Mouse (Mus musculus) heart, embryonic 11.5 days (tissue): ENCODE results near the gene Baiap2. TPM values are rescaled to one million over a fixed set of nuclear protein-coding genes. Genes with fewer than 3 reads are reported as not detected.

ENCODE experiments used
- ATAC-seq: fragments of 200-750 bp; cut with Nextera tagmentation; replicated peaks from 2 replicates; pipeline ENCODE4 v1.8.0; 2017; ENCODE audit warnings: moderate library complexity; ENCODE audit not compliant: insufficient number of reproducible peaks, low FRiP score, low TSS enrichment
- H3K27ac ChIP-seq: fragments of 300-500 bp; sonication (generic); 2 replicates; pipeline ENCODE4 v1.5.1; 2014; ENCODE audit warnings: mild to moderate bottlenecking, low read depth, low read length
- H3K27me3 ChIP-seq: fragments of 300-500 bp; sonication (generic); 2 replicates; pipeline ENCODE4 v1.6.1; 2014; ENCODE audit warnings: mild to moderate bottlenecking, low read length, mixed read lengths; ENCODE audit not compliant: control insufficient read depth, insufficient read depth
- H3K36me3 ChIP-seq: fragments of 300-500 bp; sonication (generic); 2 replicates; pipeline ENCODE4 v1.6.1; 2014; ENCODE audit warnings: mild to moderate bottlenecking, low read length, moderate library complexity, mixed read lengths; ENCODE audit not compliant: control insufficient read depth, insufficient read depth
- H3K4me1 ChIP-seq: fragments of 300-500 bp; sonication (generic); 2 replicates; pipeline ENCODE4 v1.6.1; 2014; ENCODE audit warnings: low read length; ENCODE audit not compliant: control insufficient read depth, insufficient read depth
- H3K4me2 ChIP-seq: fragments of 300-500 bp; sonication (generic); 2 replicates; pipeline ENCODE4 v1.6.1; 2014; ENCODE audit warnings: mild to moderate bottlenecking, moderate library complexity
- H3K4me3 ChIP-seq: fragments of 300-500 bp; sonication (generic); 2 replicates; pipeline ENCODE4 v1.5.1; 2014; ENCODE audit warnings: low read depth, low read length
- H3K9ac ChIP-seq: fragments of 300-500 bp; sonication (generic); 2 replicates; pipeline ENCODE4 v1.6.1; 2014; ENCODE audit warnings: mild to moderate bottlenecking, low read depth, low read length, moderate library complexity
- H3K9me3 ChIP-seq: fragments of 300-500 bp; sonication (generic); replicated peaks from 2 replicates; pipeline ENCODE4 v1.6.1; 2016; ENCODE audit warnings: low read length; ENCODE audit not compliant: control insufficient read depth
- whole genome bisulfite sequencing: fragments of 180-500 bp; shearing (Covaris S2); extraction: QIAGEN DNeasy Blood & Tissue Kit; methylation state at CpG from one replicate; pipeline ENCODE4 v1.1.7; 2014; ENCODE audit not compliant: insufficient replicate concordance; 5-methylcytosine and 5-hydroxymethylcytosine counted together
- polyA plus RNA-seq: library from polyadenylated mRNA; unstranded; fragments of >200 nt; fragmentation: Nextera tagmentation; extraction: Ambion mirVana; gene quantifications from 2 replicates; pipeline ENCODE4 v1.2.1, GENCODE M21; 2014

Gene Baiap2
- polyA plus RNA-seq, 1 experiment from 2014 or later: 12.8 TPM

- peaks cover 39% of the 10 kb centered on the region for H3K4me1 ChIP-seq
- 47% methylated on average over 4 of the region's 4 CpGs for WGBS
- H3K4me3 ChIP-seq: no peak overlapping the region
- no peak overlapping the region for H3K27ac ChIP-seq
- ATAC-seq: no peak
- no peaks in the 10 kb centered on the region for H3K9me3 ChIP-seq
- H3K9ac ChIP-seq: no peak overlapping the region
- no peaks in the 10 kb centered on the region; the same call in 1 of the 2 replicates for H3K36me3 ChIP-seq
- no peak overlapping the region for H3K4me2 ChIP-seq
- H3K27me3 ChIP-seq: no peaks in the 10 kb centered on the region
Measured at GRCm38 (mm10) chr11:119954233-119954632, 11.7 kb downstream of the Baiap2 start.

GRCm38 (mm10) chr11:119954749-119955337, 12.3 kb downstream of the Baiap2 start:
- Histone ChIP-seq H3K27ac (0 out of 2 replicates have a peak overlapping the region, but pooled peaks have one; percentile 12), H3K4me2 (0 out of 2 replicates have a peak overlapping the region, but pooled peaks have one; percentile 11), H3K4me1 (peaks cover 39% of the 10 kb centered on the region), H3K4me3 (no peak overlapping the region), H3K27me3 (no peaks in the 10 kb centered on the region), H3K9ac (no peak overlapping the region), H3K36me3 (no peaks in the 10 kb centered on the region; the same call in 1 of the 2 replicates), H3K9me3 (no peaks in the 10 kb centered on the region)
- ATAC-seq: peak; percentile 44; the same call in 1 of the 2 replicates
- 58% methylated on average over 2 of the region's 2 CpGs for WGBS

GRCm38 (mm10) chr11:119955432-119955831, 12.9 kb downstream of the Baiap2 start:
- no peaks in the 10 kb centered on the region for H3K27me3 ChIP-seq
- no peak overlapping the region for H3K9ac ChIP-seq
- ATAC-seq: no peak
- WGBS: 39% methylated on average over 3 of the region's 3 CpGs
- H3K4me2 ChIP-seq: no peak overlapping the region
- peaks cover 39% of the 10 kb centered on the region for H3K4me1 ChIP-seq
- H3K27ac ChIP-seq: peak overlapping the region; percentile 62; the same call in 1 of the 2 replicates
- no peaks in the 10 kb centered on the region; the same call in 1 of the 2 replicates for H3K36me3 ChIP-seq
- no peak overlapping the region for H3K4me3 ChIP-seq
- H3K9me3 ChIP-seq: no peaks in the 10 kb centered on the region

- no peak for ATAC-seq
- no peak overlapping the region for H3K4me2 ChIP-seq
- H3K4me1 ChIP-seq: peaks cover 39% of the 10 kb centered on the region
- no peaks in the 10 kb centered on the region; the same call in 1 of the 2 replicates for H3K36me3 ChIP-seq
- H3K4me3 ChIP-seq: no peak overlapping the region
- H3K9ac ChIP-seq: no peak overlapping the region
- WGBS: 86% methylated on average over 13 of the region's 13 CpGs
- H3K27ac ChIP-seq: no peak overlapping the region
- H3K27me3 ChIP-seq: no peaks in the 10 kb centered on the region
- H3K9me3 ChIP-seq: no peaks in the 10 kb centered on the region
Measured at GRCm38 (mm10) chr11:119956590-119956989, 14.0 kb downstream of the Baiap2 start.

GRCm38 (mm10) chr11:119958856-119959255, 16.3 kb downstream of the Baiap2 start:
- H3K27me3 ChIP-seq: no peaks in the 10 kb centered on the region
- H3K4me1 ChIP-seq: peaks cover 23% of the 10 kb centered on the region
- no peaks in the 10 kb centered on the region for H3K9me3 ChIP-seq
- 66% methylated on average over 7 of the region's 7 CpGs for WGBS
- no peak overlapping the region for H3K9ac ChIP-seq
- H3K4me3 ChIP-seq: no peak overlapping the region
- H3K4me2 ChIP-seq: no peak overlapping the region
- ATAC-seq: no peak
- no peaks in the 10 kb centered on the region; the same call in 1 of the 2 replicates for H3K36me3 ChIP-seq
- no peak overlapping the region for H3K27ac ChIP-seq

GRCm38 (mm10) chr11:119959714-119960113, 17.2 kb downstream of the Baiap2 start:
- 52% methylated on average over 4 of the region's 4 CpGs for WGBS
- Histone ChIP-seq H3K4me3 (no peak overlapping the region), H3K9ac (no peak overlapping the region), H3K9me3 (no peaks in the 10 kb centered on the region), H3K27me3 (no peaks in the 10 kb centered on the region), H3K27ac (no peak overlapping the region), H3K36me3 (no peaks in the 10 kb centered on the region; the same call in 1 of the 2 replicates), H3K4me1 (peaks cover 20% of the 10 kb centered on the region), H3K4me2 (no peak overlapping the region)
- ATAC-seq: no peak

GRCm38 (mm10) chr11:119960671-119961070, 18.1 kb downstream of the Baiap2 start:
- Histone ChIP-seq H3K9me3 (no peaks in the 10 kb centered on the region), H3K4me3 (no peak overlapping the region), H3K9ac (no peak overlapping the region), H3K36me3 (no peaks in the 10 kb centered on the region; the same call in 1 of the 2 replicates), H3K27ac (no peak overlapping the region), H3K27me3 (no peaks in the 10 kb centered on the region), H3K4me1 (peaks cover 16% of the 10 kb centered on the region), H3K4me2 (no peak overlapping the region)
- WGBS: 87% methylated on average over 6 of the region's 6 CpGs
- no peak for ATAC-seq

GRCm38 (mm10) chr11:119961511-119961910, 18.9 kb downstream of the Baiap2 start:
- peaks cover 12% of the 10 kb centered on the region for H3K4me1 ChIP-seq
- H3K36me3 ChIP-seq: no peaks in the 10 kb centered on the region; the same call in 1 of the 2 replicates
- no peaks in the 10 kb centered on the region for H3K27me3 ChIP-seq
- no peaks in the 10 kb centered on the region for H3K9me3 ChIP-seq
- no peak overlapping the region for H3K27ac ChIP-seq
- 80% methylated on average over 3 of the region's 3 CpGs for WGBS
- no peak overlapping the region for H3K4me2 ChIP-seq
- H3K4me3 ChIP-seq: no peak overlapping the region
- no peak for ATAC-seq
- H3K9ac ChIP-seq: no peak overlapping the region

GRCm38 (mm10) chr11:119965053-119965452, 22.5 kb downstream of the Baiap2 start:
- no peaks in the 10 kb centered on the region for H3K36me3 ChIP-seq
- H3K9me3 ChIP-seq: no peaks in the 10 kb centered on the region
- no peak overlapping the region for H3K4me3 ChIP-seq
- H3K4me1 ChIP-seq: peaks cover 9% of the 10 kb centered on the region
- ATAC-seq: no peak
- no peak overlapping the region for H3K4me2 ChIP-seq
- H3K27me3 ChIP-seq: no peaks in the 10 kb centered on the region
- H3K27ac ChIP-seq: no peak overlapping the region
- no peak overlapping the region for H3K9ac ChIP-seq
- WGBS: 30% methylated on average over 9 of the region's 9 CpGs
